Mouse (Mus musculus) adipocyte (in vitro differentiated cells): ENCODE measurements at regions not wholly inside any gene's neighbourhood (a gene's known extent, or its start where the extent isn't known, plus 50 kb on each side); places are given as distances from the start of the nearest gene placed in this dataset.
"Not testable (repeated sequence)": the region's sequence is repeated elsewhere in the genome, so short reads cannot be mapped to it uniquely, and the experiment has no call there.

Source experiments
- DNase-seq: peaks from one replicate; pipeline ENCODE4 v3.0.0-alpha.2; 2016; ENCODE audit warnings: low spot score

DNA sequence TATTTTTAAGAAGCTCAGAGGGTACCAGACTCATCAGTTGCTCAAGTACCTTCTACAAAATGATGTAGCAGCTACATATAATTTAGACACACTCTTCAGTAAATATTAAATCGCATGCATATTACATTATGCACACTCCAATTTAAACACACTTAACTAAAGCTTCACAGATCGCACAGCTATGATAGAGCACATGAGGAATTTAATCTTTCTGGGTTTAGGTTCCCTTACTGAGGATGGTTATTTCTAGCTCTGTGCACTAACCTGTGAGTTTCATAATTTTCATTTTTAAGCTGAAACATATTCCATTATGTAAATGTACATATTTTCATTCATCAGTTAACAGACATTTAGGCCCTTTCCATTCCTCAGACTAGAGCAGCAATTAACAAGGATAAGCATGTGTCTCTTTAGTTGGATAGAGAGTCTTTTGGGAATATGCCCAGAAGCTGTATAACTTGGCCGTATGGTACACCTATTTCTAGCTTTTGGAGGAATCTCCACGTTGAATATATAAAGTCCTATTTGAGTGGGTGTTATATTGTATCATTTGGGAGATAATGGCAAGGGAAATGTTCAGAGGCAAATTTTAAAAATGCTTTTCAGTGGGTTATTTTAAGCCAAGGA, 694.0 kb downstream of the Trib2 start:
- no peak for DNase-seq

DNA sequence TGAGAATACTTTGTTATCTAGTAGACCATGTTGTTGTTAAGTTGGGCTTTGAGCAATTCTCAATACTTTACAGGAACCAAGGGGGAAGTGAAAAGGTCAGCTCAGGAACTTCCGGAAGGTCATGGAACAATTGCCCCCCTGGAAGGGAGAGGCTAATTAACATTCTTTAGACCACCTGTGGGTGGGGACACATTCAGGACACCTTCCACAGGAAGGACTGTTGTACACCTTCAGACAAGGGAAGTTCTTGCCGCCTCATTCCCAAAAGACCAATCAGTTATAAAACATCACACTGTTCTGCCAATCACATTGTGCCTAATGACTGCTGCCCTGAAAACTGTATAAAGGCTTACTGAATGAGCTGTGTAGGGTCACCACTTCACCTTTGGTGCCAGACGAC, 701.2 kb downstream of the Trib2 start:
- DNase-seq: no peak

DNA sequence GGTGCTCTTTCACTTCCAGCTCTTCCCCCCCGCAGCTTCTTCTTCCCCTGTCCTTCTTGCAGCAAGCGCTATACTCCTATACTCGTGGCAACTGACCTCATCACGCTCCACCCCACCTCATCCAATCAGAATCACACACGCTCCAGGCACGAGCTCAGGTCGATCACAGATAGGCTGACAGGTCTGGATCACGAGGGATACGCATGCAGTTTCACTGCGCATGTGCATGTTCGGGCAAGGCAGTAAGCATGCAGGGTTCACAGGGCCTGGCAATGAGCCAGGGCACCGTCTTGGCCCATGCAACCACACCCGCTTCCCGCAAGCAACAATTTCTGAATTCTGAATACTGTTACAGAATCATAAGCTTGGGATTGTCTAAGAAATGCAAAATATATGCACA, 701.9 kb downstream of the Trib2 start:
- DNase-seq: no peak

DNA sequence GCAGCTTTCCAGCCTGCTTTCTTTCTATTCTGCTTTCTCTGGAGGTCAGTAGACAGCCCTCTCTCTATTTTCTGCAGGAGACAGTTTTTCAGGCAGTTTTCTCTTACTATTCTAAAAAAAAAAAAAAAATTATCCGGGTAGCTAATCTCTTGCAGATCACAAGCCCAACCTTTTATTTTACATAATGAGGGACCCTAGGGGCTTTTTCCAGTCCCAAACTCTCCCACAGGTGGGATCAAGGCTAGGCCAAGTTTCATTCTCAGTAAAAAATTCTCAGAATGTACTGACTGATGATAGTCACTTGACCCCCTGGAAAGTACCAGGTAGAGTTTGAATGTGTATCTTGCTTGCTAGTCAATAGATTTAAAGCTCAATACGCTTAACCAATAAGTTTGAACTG, 705.7 kb downstream of the Trib2 start:
- no peak for DNase-seq

DNA sequence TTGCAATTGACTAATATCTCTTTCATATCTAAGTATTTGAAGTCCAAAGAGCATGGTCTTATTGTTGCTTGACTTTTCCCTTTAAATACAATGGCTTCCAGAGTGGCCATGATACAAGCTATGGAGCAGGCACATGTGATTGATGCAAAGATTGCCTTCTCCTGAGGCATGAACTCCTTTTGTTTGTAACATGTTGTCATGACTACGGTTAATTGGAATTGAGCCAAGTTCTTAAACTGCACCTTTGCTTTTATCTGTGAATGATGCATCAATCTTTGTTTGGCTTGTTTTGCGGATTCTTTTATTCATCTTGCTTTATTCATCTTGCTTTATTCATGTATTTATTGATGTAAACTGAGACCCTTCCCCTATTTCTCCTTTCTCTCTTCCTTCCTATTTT, 711.8 kb downstream of the Trib2 start:
- no peak for DNase-seq

DNA sequence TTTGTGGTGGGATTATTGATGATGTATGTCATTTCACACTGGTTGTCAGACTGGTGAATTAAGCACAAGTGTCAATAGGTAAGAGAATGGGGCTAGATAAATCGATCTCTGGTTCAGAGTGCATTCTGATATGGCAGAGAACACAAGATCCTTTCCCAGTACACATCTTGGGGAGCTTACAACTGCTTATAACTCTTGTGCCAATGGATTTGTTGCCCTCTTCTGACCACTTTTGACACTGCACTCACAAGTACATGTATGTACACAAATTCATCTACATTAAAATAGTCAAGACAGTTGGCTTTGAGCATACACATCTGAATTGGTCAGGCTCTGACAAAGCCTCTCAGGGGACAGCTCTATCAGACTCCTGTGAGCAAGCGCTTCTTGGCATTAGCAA, 738.1 kb downstream of the Trib2 start:
- DNase-seq: no peak

DNA sequence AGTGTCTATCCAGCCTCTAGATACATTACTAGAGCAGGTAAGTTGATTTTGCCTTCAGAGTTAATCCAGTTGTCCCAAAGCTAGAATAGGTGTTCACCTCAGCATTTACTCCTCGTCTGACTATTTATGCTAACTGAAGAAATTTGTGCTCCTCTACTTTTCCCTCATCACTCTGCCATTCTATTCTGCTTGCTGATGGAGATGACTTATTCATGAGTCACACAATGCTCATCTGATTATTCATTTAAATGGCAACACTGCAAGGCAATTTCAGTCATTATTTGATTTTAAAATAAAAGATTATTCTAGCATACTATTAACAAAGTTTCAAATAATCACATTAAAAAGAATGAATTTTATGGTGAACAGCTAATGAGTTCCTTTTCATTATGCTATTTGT, 752.4 kb downstream of the Trib2 start:
- no peak for DNase-seq

DNA sequence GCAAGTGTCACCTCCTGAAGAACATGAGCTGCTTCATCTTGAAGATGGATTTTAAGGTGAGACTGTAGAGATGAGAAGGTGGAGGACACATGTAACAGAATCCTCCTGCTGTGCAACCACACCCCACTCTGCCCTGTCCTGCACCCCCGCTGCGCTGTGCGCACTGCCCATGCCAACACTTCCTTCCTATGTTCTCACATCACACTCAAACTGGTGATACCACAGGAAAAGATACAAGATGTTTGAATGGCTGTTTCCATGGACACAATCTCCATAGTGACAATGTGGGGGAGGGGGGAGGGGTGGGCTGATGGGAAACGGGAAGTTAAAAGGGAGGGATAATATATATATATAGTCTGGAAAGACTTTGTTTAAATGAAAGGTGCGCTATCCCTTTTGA, 765.3 kb downstream of the Trib2 start:
- DNase-seq: no peak

DNA sequence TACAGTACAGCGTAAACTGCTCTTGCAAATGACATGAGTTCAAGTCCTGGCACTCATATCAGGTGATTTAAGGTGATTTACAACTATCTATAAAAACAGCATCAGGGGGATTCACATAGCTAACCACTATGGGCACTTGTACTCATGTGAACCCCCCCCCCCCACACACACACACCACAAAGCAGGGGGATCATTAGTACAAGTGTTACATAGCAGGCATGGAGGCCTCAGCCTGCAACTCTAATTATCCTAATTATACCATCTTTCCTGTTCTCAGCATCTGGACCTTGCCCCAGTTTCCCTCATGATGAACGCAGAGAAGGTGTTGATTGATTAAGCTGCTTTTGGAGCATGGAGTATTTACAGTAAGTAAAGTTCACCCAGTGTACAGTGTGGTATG, 773.5 kb downstream of the Trib2 start:
- DNase-seq: no peak

DNA sequence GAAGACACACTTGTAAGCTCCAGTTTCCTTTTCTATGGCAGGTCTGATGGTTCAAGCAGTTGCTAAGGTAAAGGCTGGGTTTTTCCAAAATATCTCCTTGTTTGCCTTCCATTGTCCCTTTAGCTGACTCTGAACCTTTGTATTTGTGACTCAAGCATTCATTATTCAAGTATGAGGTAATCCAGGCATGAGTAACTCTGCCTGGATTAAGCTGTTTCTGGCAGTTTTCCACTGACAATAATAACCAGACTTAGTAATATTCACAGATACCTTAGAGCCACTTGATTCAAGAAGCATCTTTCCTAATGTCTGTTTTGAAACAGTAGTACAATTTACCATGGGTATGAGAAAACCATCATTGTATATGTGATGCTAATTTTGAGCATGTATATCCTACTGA, 805.6 kb downstream of the Trib2 start:
- DNase-seq: no peak

DNA sequence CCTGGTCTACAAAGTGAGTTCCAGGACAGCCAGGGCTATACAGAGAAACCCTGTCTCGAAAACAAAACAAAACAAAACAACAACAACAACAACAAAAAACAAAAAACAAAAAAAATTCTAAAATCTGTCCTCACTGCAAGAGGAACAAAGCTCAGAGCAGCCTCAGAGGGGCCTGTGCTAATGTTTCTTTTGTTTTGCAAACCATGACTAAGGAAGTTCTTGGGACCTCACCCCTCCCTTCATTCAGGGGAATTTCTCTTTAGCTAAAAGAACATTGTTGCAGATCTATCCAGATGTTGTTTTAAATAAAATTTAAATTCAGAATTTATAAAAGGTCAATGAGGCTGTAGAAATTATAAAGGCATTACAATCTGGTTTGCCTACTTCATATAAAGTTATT, 814.3 kb downstream of the Trib2 start:
- DNase-seq: not testable (repeated sequence)
